Mouse (Mus musculus) forebrain, postnatal 0 days (tissue): ENCODE data around the gene BC051665. TPM values are rescaled to one million over a fixed set of nuclear protein-coding genes. Genes with fewer than 3 reads are reported as not detected.

Experiments used
- ATAC-seq: fragments of 200-750 bp; cut with Nextera tagmentation; 2 replicates; pipeline ENCODE4 v1.8.0; 2017; ENCODE audit warnings: mild to moderate bottlenecking, moderate library complexity
- DNase-seq: peaks from one replicate; pipeline ENCODE4 v3.0.0-alpha.2; 2015
- H3K27ac ChIP-seq: fragments of 300-500 bp; sonication (generic); 2 replicates; pipeline ENCODE4 v1.5.1; 2014; ENCODE audit warnings: low read depth, mild to moderate bottlenecking, antibody characterized with exemption, low read length, moderate library complexity, mixed read lengths
- H3K27me3 ChIP-seq: fragments of 300-500 bp; sonication (generic); 2 replicates; pipeline ENCODE4 v1.6.1; 2014; ENCODE audit warnings: mild to moderate bottlenecking, low read length, mixed read lengths; ENCODE audit not compliant: insufficient read depth
- H3K36me3 ChIP-seq: fragments of 300-500 bp; sonication (generic); 2 replicates; pipeline ENCODE4 v1.6.1; 2014; ENCODE audit warnings: mild to moderate bottlenecking, moderate library complexity; ENCODE audit not compliant: insufficient read depth
- H3K4me1 ChIP-seq: fragments of 300-500 bp; sonication (generic); 2 replicates; pipeline ENCODE4 v1.6.1; 2014; ENCODE audit warnings: antibody characterized with exemption; ENCODE audit not compliant: insufficient read depth
- H3K4me2 ChIP-seq: fragments of 300-500 bp; sonication (generic); 2 replicates; pipeline ENCODE4 v1.6.1; 2014; ENCODE audit warnings: low read depth, mild to moderate bottlenecking, moderate library complexity
- H3K4me3 ChIP-seq: fragments of 300-500 bp; sonication (generic); 2 replicates; pipeline ENCODE4 v1.5.1; 2014; ENCODE audit warnings: low read depth, low read length, mixed read lengths
- H3K9ac ChIP-seq: fragments of 300-500 bp; sonication (generic); 2 replicates; pipeline ENCODE4 v1.6.1; 2014; ENCODE audit warnings: mild to moderate bottlenecking
- H3K9me3 ChIP-seq: fragments of 300-500 bp; sonication (generic); 2 replicates; pipeline ENCODE4 v1.6.1; 2016; ENCODE audit warnings: low read length
- CTCF ChIP-seq: sonication (generic); IDR thresholded peaks from 2 replicates; pipeline ENCODE4 v1.5.1; 2016; ENCODE audit warnings: antibody characterized with exemption, control low read depth, low read depth
- WGBS: fragments of 180-500 bp; shearing (Covaris S2); extraction: QIAGEN DNeasy Blood & Tissue Kit; methylation state at CpG from one replicate; pipeline ENCODE4 v1.1.7; 2014; 5-methylcytosine and 5-hydroxymethylcytosine counted together
- polyA plus RNA-seq: library from polyadenylated mRNA; unstranded; fragments of >200 nt; fragmentation: Nextera tagmentation; extraction: Ambion mirVana; gene quantifications from 2 replicates; pipeline ENCODE4 v1.2.1, GENCODE M21; 2015
- total RNA-seq: library from RNA; depleted of rRNA; stranded (reverse); fragments of >200 nt; gene quantifications from 2 replicates; pipeline ENCODE4 v1.2.3, GENCODE M21; 2014

The BC051665 gene
- total and polyA plus RNA-seq, 2 experiments from 2014 or later: not detected

GRCm38 (mm10) chr13:60745358-60745757, 40.8 kb downstream of the BC051665 start:
- Histone ChIP-seq H3K4me2 (no peak overlapping the region), H3K36me3 (peaks cover 69% of the 10 kb centered on the region), H3K9me3 (no peaks in the 10 kb centered on the region), H3K9ac (no peak overlapping the region), H3K4me1 (peaks cover 8% of the 10 kb centered on the region; the same call in 1 of the 2 replicates), H3K27me3 (no peaks in the 10 kb centered on the region), H3K27ac (no peak overlapping the region), H3K4me3 (no peak overlapping the region)
- no peak for ATAC-seq
- 88% methylated on average over 12 of the region's 12 CpGs for WGBS
- no peak for DNase-seq
- no peak for TF ChIP-seq CTCF

GRCm38 (mm10) chr13:60744736-60745135, 41.4 kb downstream of the BC051665 start:
- DNase-seq: no peak
- ATAC-seq: no peak
- Histone ChIP-seq H3K27me3 (no peaks in the 10 kb centered on the region), H3K27ac (no peak overlapping the region), H3K9me3 (no peaks in the 10 kb centered on the region), H3K4me3 (no peak overlapping the region), H3K4me1 (peaks cover 8% of the 10 kb centered on the region; the same call in 1 of the 2 replicates), H3K4me2 (no peak overlapping the region), H3K9ac (no peak overlapping the region), H3K36me3 (peaks cover 70% of the 10 kb centered on the region)
- TF ChIP-seq CTCF: no peak
- WGBS: 97% methylated on average over 3 of the region's 3 CpGs

- H3K27ac ChIP-seq: no peak overlapping the region
- no peak overlapping the region for H3K9ac ChIP-seq
- WGBS: 31% methylated on average over 7 of the region's 7 CpGs
- peaks cover 8% of the 10 kb centered on the region; the same call in 1 of the 2 replicates for H3K4me1 ChIP-seq
- no peaks in the 10 kb centered on the region for H3K9me3 ChIP-seq
- no peak overlapping the region for H3K4me3 ChIP-seq
- peaks cover 68% of the 10 kb centered on the region for H3K36me3 ChIP-seq
- peak; percentile 67 for ATAC-seq
- peak; percentile 86 for DNase-seq
- no peak overlapping the region for H3K4me2 ChIP-seq
- no peaks in the 10 kb centered on the region for H3K27me3 ChIP-seq
- peak; percentile 91 for TF ChIP-seq CTCF
Observed at GRCm38 (mm10) chr13:60744078-60744460, 42.1 kb downstream of the BC051665 start.

GRCm38 (mm10) chr13:60743381-60744077, 42.6 kb downstream of the BC051665 start:
- Histone ChIP-seq H3K4me3 (no peak overlapping the region), H3K9me3 (no peaks in the 10 kb centered on the region), H3K27me3 (no peaks in the 10 kb centered on the region), H3K4me2 (no peak overlapping the region), H3K27ac (0 out of 2 replicates have a peak overlapping the region, but pooled peaks have one; percentile 9), H3K9ac (no peak overlapping the region), H3K36me3 (peaks cover 63% of the 10 kb centered on the region), H3K4me1 (peaks cover 8% of the 10 kb centered on the region; the same call in 1 of the 2 replicates)
- 60% methylated on average over 13 of the region's 13 CpGs for WGBS
- no peak for TF ChIP-seq CTCF
- DNase-seq (peak; percentile 40), ATAC-seq (no peak; the same call in 1 of the 2 replicates)

- no peak for ATAC-seq
- Histone ChIP-seq H3K4me3 (no peak overlapping the region), H3K9ac (no peak overlapping the region), H3K4me2 (no peak overlapping the region), H3K36me3 (peaks cover 54% of the 10 kb centered on the region), H3K4me1 (peaks cover 8% of the 10 kb centered on the region; the same call in 1 of the 2 replicates), H3K9me3 (no peaks in the 10 kb centered on the region), H3K27ac (no peak overlapping the region), H3K27me3 (no peaks in the 10 kb centered on the region)
- TF ChIP-seq CTCF: no peak
- DNase-seq: no peak
- WGBS: 93% methylated on average over 3 of the region's 3 CpGs
Observed at GRCm38 (mm10) chr13:60742611-60743010, 43.6 kb downstream of the BC051665 start.

- DNase-seq (no peak), ATAC-seq (no peak)
- H3K9me3 ChIP-seq: no peaks in the 10 kb centered on the region
- TF ChIP-seq CTCF: no peak
- H3K27me3 ChIP-seq: no peaks in the 10 kb centered on the region
- 92% methylated on average over 6 of the region's 6 CpGs for WGBS
- H3K27ac ChIP-seq: no peak overlapping the region
- no peak overlapping the region for H3K4me2 ChIP-seq
- no peak overlapping the region for H3K4me3 ChIP-seq
- peaks cover 49% of the 10 kb centered on the region for H3K36me3 ChIP-seq
- peaks cover 8% of the 10 kb centered on the region; the same call in 1 of the 2 replicates for H3K4me1 ChIP-seq
- H3K9ac ChIP-seq: no peak overlapping the region
Observed at GRCm38 (mm10) chr13:60740248-60740647, 45.9 kb downstream of the BC051665 start.

GRCm38 (mm10) chr13:60738429-60738828, 47.7 kb downstream of the BC051665 start:
- Histone ChIP-seq H3K4me3 (no peak overlapping the region), H3K27ac (no peak overlapping the region), H3K36me3 (peaks cover 59% of the 10 kb centered on the region), H3K4me2 (peak overlapping the region; percentile 14; the same call in 1 of the 2 replicates), H3K9ac (no peak overlapping the region), H3K9me3 (no peaks in the 10 kb centered on the region), H3K4me1 (peaks cover 3% of the 10 kb centered on the region; the same call in 1 of the 2 replicates), H3K27me3 (no peaks in the 10 kb centered on the region)
- TF ChIP-seq CTCF: peak; percentile 86
- DNase-seq (peak; percentile 86), ATAC-seq (peak; percentile 83)
- WGBS: 8% methylated on average over 9 of the region's 9 CpGs
